ENCODE assay signal across 20 mouse cellular contexts in genomic region chr10:38118601-38119000, GRCm38 (mm10).
DNase-seq lines count a peak whose midpoint lies in the region; ATAC-seq and TF ChIP-seq lines count a peak whose summit lies in the region.
"Had no signal": no experiment of that assay in that cellular context is flagged by ENCODE, and none has a peak within 500 bp of the region (broad histone marks: within the 10 kb centered on the region; RNA-seq: fewer than 3 reads in every experiment).

No protein-coding gene starts in this region.

- ATAC-seq in hindbrain, postnatal 0 days = no peak
- no peak for ATAC-seq in embryonic facial prominence, embryonic 12.5 days (ENCODE audit: insufficient number of reproducible peaks, insufficient read depth, low FRiP score, low TSS enrichment)
- peak; percentile 49; the same call in 1 of the 2 replicates for ATAC-seq in limb, embryonic 11.5 days (ENCODE audit: insufficient number of reproducible peaks, low FRiP score, low TSS enrichment, low read depth)
- no peak for ATAC-seq in forebrain, embryonic 13.5 days
- ATAC-seq: forebrain, postnatal 0 days; midbrain, embryonic 13.5 days had no signal

- no peaks in the 10 kb centered on the region for H3K27me3 ChIP-seq in hindbrain, embryonic 10.5 days (ENCODE audit: insufficient read depth, poor library complexity, severe bottlenecking)
- H3K27me3 ChIP-seq in hindbrain, postnatal 0 days (ENCODE audit: insufficient read depth, low read length) = no peaks in the 10 kb centered on the region
- no peaks in the 10 kb centered on the region for H3K27me3 ChIP-seq in embryonic facial prominence, embryonic 12.5 days
- no peaks in the 10 kb centered on the region for H3K27me3 ChIP-seq in limb, embryonic 11.5 days (ENCODE audit: control insufficient read depth, insufficient read depth, low read length)
- no peaks in the 10 kb centered on the region for H3K27me3 ChIP-seq in forebrain, embryonic 13.5 days
- H3K27me3 ChIP-seq: midbrain, embryonic 13.5 days had no signal

- no peak overlapping the region for H3K4me2 ChIP-seq in hindbrain, postnatal 0 days (ENCODE audit: low read depth, low read length)
- H3K4me2 ChIP-seq in embryonic facial prominence, embryonic 12.5 days (replicated peaks) = no peak overlapping the region
- H3K4me2 ChIP-seq in limb, embryonic 11.5 days (ENCODE audit: low read depth, severe bottlenecking) = no peak overlapping the region
- no peak overlapping the region for H3K4me2 ChIP-seq in forebrain, embryonic 13.5 days
- H3K4me2 ChIP-seq: midbrain, embryonic 13.5 days had no signal

- H3K36me3 ChIP-seq in hindbrain, embryonic 10.5 days = no peaks in the 10 kb centered on the region
- H3K36me3 ChIP-seq in hindbrain, postnatal 0 days (ENCODE audit: insufficient read depth, low read length) = no peaks in the 10 kb centered on the region
- H3K36me3 ChIP-seq in embryonic facial prominence, embryonic 12.5 days = no peaks in the 10 kb centered on the region
- H3K36me3 ChIP-seq in limb, embryonic 11.5 days (ENCODE audit: control insufficient read depth, insufficient read depth, low read length) = no peaks in the 10 kb centered on the region
- no peaks in the 10 kb centered on the region for H3K36me3 ChIP-seq in forebrain, embryonic 13.5 days (ENCODE audit: poor library complexity, severe bottlenecking)
- H3K36me3 ChIP-seq: midbrain, embryonic 13.5 days had no signal

- no peaks in the 10 kb centered on the region for H3K9me3 ChIP-seq in hindbrain, embryonic 10.5 days
- H3K9me3 ChIP-seq in hindbrain, postnatal 0 days (ENCODE audit: low read length) = no peaks in the 10 kb centered on the region
- no peaks in the 10 kb centered on the region for H3K9me3 ChIP-seq in embryonic facial prominence, embryonic 12.5 days
- H3K9me3 ChIP-seq in limb, embryonic 11.5 days (ENCODE audit: control insufficient read depth, low read length) = no peaks in the 10 kb centered on the region
- no peaks in the 10 kb centered on the region for H3K9me3 ChIP-seq in forebrain, embryonic 13.5 days (replicated peaks)
- H3K9me3 ChIP-seq: midbrain, embryonic 13.5 days had no signal

- no peaks in the 10 kb centered on the region for H3K4me1 ChIP-seq in hindbrain, embryonic 10.5 days (replicated peaks)
- H3K4me1 ChIP-seq in hindbrain, postnatal 0 days (ENCODE audit: insufficient read depth, low read length) = no peaks in the 10 kb centered on the region
- peaks cover 11% of the 10 kb centered on the region; the same call in 1 of the 2 replicates for H3K4me1 ChIP-seq in embryonic facial prominence, embryonic 12.5 days
- H3K4me1 ChIP-seq in limb, embryonic 11.5 days (ENCODE audit: control insufficient read depth, insufficient read depth, low read length) = peaks cover 3% of the 10 kb centered on the region; the same call in 1 of the 2 replicates
- no peaks in the 10 kb centered on the region for H3K4me1 ChIP-seq in forebrain, embryonic 13.5 days
- H3K4me1 ChIP-seq: midbrain, embryonic 13.5 days had no signal

- TF ChIP-seq CTCF in hindbrain, postnatal 0 days (IDR thresholded peaks at IDR 0.05; ENCODE audit: low read depth) = no peak

- H3K27ac ChIP-seq in hindbrain, embryonic 10.5 days = no peak overlapping the region
- H3K27ac ChIP-seq in hindbrain, postnatal 0 days = no peak overlapping the region
- 0 out of 2 replicates have a peak overlapping the region, but pooled peaks have one; percentile 67 for H3K27ac ChIP-seq in embryonic facial prominence, embryonic 12.5 days
- no peak overlapping the region for H3K27ac ChIP-seq in limb, embryonic 11.5 days (replicated peaks; ENCODE audit: low read depth, low read length)
- H3K27ac ChIP-seq in forebrain, embryonic 13.5 days = no peak overlapping the region
- H3K27ac ChIP-seq: liver, embryonic 14.5 days; midbrain, embryonic 13.5 days had no signal

- DNase-seq in hindbrain, embryonic 10.5 days (ENCODE audit: low spot score) = peak; percentile 7
- no peak for DNase-seq in hindbrain, postnatal 0 days (ENCODE audit: low spot score)
- peak; percentile 65 for DNase-seq in embryo, embryonic 10 days (ENCODE audit: low spot score)
- peak; percentile 24 for DNase-seq in limb, embryonic 11.5 days (ENCODE audit: low spot score)
- no peak for DNase-seq in cerebellum, postnatal 4 days (ENCODE audit: low spot score in 2 of 2)
- DNase-seq in urinary bladder, postnatal 14 days (ENCODE audit: low spot score) = no peak
- DNase-seq: adrenal gland, postnatal 25 days; cerebellum, adult 11 months; cerebellum, postnatal 10 days; forebrain, postnatal 0 days; heart, postnatal 4 days; kidney, adult 11 months; kidney, postnatal 25 days; left cerebral cortex, postnatal 4 days; thymus, postnatal 4 days had no signal

- WGBS in hindbrain, embryonic 10.5 days = 72% methylated on average over 1 of the region's 1 CpGs
- WGBS in hindbrain, postnatal 0 days = 91% methylated on average over 1 of the region's 1 CpGs
- 22% methylated on average over 1 of the region's 1 CpGs for WGBS in embryonic facial prominence, embryonic 12.5 days
- WGBS in limb, embryonic 11.5 days = 45% methylated on average over 1 of the region's 1 CpGs
- 94% methylated on average over 1 of the region's 1 CpGs for WGBS in forebrain, embryonic 13.5 days

- H3K4me3 ChIP-seq in hindbrain, embryonic 10.5 days = no peak overlapping the region
- H3K4me3 ChIP-seq in hindbrain, postnatal 0 days (ENCODE audit: low read length) = no peak overlapping the region
- H3K4me3 ChIP-seq in embryonic facial prominence, embryonic 12.5 days = no peak overlapping the region
- H3K4me3 ChIP-seq in limb, embryonic 11.5 days (ENCODE audit: low read depth, low read length) = no peak overlapping the region
- no peak overlapping the region for H3K4me3 ChIP-seq in forebrain, embryonic 13.5 days
- H3K4me3 ChIP-seq: erythroblast, embryonic 14.5 days; midbrain, embryonic 13.5 days had no signal

- no peak overlapping the region for H3K9ac ChIP-seq in hindbrain, postnatal 0 days (replicated peaks; ENCODE audit: low read length)
- H3K9ac ChIP-seq in embryonic facial prominence, embryonic 12.5 days = no peak overlapping the region
- no peak overlapping the region for H3K9ac ChIP-seq in limb, embryonic 11.5 days (ENCODE audit: low read length)
- H3K9ac ChIP-seq in forebrain, embryonic 13.5 days = no peak overlapping the region
- H3K9ac ChIP-seq: forebrain, postnatal 0 days; liver, embryonic 14.5 days; midbrain, embryonic 13.5 days had no signal

Comparison
In these comparisons a context has a peak if more than half of its experiments do, and no peak if none do; other contexts are left out.
1. DNase-seq: peak in hindbrain, embryonic 10.5 days (single experiment), embryo, embryonic 10 days (single experiment) and limb, embryonic 11.5 days (single experiment); none in hindbrain, postnatal 0 days (single experiment), cerebellum, postnatal 4 days (0 of 2) and urinary bladder, postnatal 14 days (single experiment).